Mouse (Mus musculus) embryonic fibroblast, embryonic 13.5 days (primary cell): ENCODE data around the gene Slc25a22. TPM values are rescaled to one million over a fixed set of nuclear protein-coding genes. Genes with fewer than 3 reads are reported as not detected.
"Not testable (repeated sequence)": the region's sequence is repeated elsewhere in the genome, so short reads cannot be mapped to it uniquely, and the experiment has no call there.

Experiments used
- H3K27ac ChIP-seq: 2 replicates; pipeline ENCODE4 v1.5.1; 2012; ENCODE audit warnings: low read length, control low read depth, inconsistent platforms; ENCODE audit not compliant: insufficient read depth
- H3K4me1 ChIP-seq: 2 replicates; pipeline ENCODE4 v1.6.1; 2011; ENCODE audit warnings: low read length; ENCODE audit not compliant: control insufficient read depth, insufficient read depth
- H3K4me3 ChIP-seq: 2 replicates; pipeline ENCODE4 v1.5.1; 2011; ENCODE audit warnings: mild to moderate bottlenecking, control low read depth, low read length; ENCODE audit not compliant: insufficient read depth
- CTCF ChIP-seq: IDR thresholded peaks from 2 replicates; pipeline ENCODE4 v1.5.1; 2011; ENCODE audit warnings: mild to moderate bottlenecking, control low read depth, low read length, moderate library complexity, borderline replicate concordance; ENCODE audit not compliant: insufficient read depth
- POLR2A ChIP-seq: IDR thresholded peaks from 2 replicates; pipeline ENCODE4 v1.6.1; 2011; ENCODE audit warnings: low read depth, mild to moderate bottlenecking, control low read depth, low read length, moderate library complexity
- polyA plus RNA-seq: library from polyadenylated mRNA; stranded (reverse); fragments of >200 nt; gene quantifications from 2 replicates; pipeline ENCODE4 v1.2.4, GENCODE M21; 2011; ENCODE audit warnings: low read depth; ENCODE audit not compliant: missing spikeins, insufficient read length

Slc25a22 gene
- polyA plus RNA-seq, 1 experiment, result 26.9 TPM

DNA sequence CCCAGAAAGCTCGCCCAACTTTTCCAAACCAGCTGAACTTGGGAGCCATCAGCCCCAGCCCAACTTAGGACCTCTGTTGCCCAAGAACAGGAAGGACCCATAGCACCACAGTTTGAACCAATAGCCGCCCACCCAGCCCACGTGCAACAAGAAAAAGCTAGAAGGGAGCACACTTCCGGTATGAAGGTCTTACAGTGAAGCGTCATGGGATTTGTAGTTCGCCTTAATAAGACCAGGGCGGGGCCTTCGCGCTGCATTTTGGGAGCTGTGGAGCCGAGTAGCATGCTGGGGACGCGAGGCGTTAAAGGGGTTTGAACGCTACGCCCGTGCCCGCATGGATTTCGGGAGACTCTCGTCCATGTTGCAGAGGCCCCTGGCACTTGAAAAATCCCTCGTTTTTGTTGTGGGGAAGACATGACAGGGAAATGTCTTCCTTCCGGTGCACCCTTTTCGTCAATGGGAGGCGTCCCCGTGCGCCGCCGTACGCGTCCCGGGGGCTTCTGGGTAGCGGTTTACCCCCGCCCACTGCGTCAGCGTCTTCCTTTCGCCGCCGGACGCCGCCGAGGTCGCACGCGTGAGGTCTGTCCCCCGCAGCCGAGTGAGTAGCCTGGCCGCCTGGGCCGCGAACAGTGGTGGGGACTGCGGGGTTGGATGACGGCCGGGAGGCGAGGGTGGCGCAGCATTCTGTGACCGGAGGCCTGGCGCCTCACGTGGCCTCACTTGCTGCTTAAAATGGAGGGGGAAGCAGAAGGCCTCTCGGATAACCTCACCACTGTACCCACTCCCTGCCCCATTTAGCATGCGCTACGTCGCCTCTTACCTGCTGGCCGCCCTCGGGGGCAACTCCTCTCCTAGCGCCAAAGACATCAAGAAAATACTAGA lies 9.7 kb upstream of the Slc25a22 start, which contains the start of gene Rplp2:
Gene Rplp2, plus strand, starts transcription at position 261 of the 882 bp plus-strand sequence.
- Histone ChIP-seq H3K4me1 (peaks cover 5% of the 10 kb centered on the region), H3K4me3 (peak within 1 kb of the TSS; percentile 98), H3K27ac (peak within 1 kb of the TSS; percentile 77)
- TF ChIP-seq CTCF (no peak), POLR2A (peak; percentile 93)

DNA sequence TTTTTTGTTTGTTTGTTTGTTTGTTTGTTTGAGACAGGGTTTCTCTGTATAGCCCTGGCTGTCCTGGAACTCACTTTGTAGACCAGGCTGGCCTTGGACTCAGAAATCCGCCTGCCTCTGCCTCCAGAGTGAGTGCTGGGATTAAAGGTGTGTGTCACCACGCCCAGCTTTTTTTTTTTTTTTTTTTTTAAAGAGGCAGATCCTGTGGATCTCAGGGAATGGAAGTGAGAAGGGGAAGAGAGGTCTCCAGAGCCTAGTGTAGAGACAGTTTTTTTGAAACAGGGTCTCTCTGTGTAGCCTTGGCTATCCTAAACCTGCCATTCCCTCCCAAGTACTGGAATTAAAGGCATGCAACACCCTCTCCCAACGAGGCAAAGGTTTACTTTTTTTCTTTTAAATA lies 8.7 kb upstream of the Slc25a22 start:
- not testable (repeated sequence) for H3K4me3 ChIP-seq, H3K27ac ChIP-seq, H3K4me1 ChIP-seq

DNA sequence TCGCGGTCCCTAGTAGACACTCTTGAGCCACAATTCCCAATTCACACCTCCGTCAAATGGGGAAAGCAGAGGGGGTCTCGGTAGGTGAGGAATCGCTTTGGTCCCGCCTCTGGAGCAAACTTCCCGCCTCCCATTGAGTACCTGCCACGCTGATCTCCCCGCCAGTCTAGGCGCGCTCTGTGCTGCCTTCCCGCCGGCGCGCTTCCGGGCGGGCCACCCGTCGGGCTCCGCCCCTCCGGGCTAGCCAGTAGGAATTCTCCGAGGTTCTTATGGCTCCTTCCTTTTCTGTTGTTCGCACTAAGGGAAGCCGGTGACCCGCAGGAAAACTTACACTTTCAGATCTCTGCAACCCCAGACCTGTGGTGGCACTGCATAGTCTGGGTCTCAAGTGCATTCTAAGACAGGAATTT lies 6.1 kb upstream of the Slc25a22 start, which contains the start of gene Pidd1:
Gene Pidd1, minus strand, starts transcription at position 198 of the 410 bp plus-strand sequence.
- Histone ChIP-seq H3K4me3 (peak within 1 kb of the TSS; percentile 63), H3K27ac (peak within 1 kb of the TSS; percentile 3; the same call in 1 of the 2 replicates), H3K4me1 (peaks cover 5% of the 10 kb centered on the region)
- TF ChIP-seq POLR2A (peak; percentile 67), CTCF (no peak)

DNA sequence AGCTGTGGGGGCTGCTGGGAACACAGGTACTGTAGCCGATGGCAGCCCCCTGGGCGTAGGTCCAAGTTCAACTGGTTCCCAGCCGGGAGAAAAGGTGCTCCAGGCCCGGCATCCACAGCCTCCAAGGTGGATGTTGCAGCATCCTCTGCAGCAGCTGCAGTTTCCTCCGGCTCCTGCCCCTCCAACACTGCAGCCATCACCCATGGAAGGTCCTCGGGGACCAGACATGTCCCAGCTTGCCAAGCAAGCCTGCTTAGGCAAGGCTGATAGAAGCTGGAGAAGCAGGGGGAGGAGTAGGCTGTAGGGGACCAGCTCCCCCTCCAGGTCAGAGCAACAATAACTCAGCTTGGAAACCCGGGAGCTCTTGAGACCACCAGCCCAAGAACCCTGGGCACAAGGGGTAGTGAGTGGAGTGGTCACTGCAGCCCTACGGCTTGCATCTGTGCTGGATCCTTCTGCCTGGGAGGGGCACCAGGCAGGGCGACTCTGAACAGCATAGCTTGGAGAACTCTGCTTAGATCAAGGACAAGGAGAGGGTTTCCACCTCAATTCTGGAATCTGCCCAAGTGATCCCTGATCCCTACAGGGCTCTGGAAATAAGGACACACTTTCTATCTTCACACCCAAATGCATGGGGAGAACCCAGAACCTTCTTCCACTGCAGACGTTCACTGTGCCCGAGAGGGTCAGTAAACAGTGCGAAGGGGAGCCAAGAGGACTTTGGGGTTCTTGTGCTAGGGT lies 5.6 kb upstream of the Slc25a22 start:
- Histone ChIP-seq H3K27ac (peak overlapping the region; percentile 3; the same call in 1 of the 2 replicates), H3K4me3 (peak overlapping the region; percentile 63), H3K4me1 (peaks cover 3% of the 10 kb centered on the region; the same call in 1 of the 2 replicates)
- peak; percentile 80 for TF ChIP-seq POLR2A
- peak; percentile 39; the same call in 1 of the 2 replicates for TF ChIP-seq CTCF

DNA sequence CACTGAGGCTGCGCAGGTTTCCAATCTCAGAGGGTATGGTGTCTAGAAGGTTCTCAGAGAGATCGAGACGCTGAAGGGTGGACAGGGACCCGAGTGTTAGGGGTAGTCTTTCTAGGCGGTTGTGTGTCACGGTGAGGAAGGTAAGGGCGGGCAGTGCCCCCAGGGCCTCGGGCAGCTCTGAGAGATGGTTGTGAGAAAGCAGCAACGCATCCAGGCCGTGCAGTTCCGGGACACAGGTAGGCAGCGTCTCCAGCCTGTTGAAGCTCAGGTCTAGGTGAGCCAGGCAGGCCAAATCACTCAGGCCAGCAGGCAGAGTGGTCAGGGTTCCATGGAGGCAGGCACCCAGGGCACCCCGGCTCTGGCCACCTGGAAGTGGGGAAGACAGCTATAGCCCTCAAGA lies 4.5 kb upstream of the Slc25a22 start:
- TF ChIP-seq POLR2A, result no peak
- no peak for TF ChIP-seq CTCF
- peaks cover 3% of the 10 kb centered on the region; the same call in 1 of the 2 replicates for H3K4me1 ChIP-seq
- H3K27ac ChIP-seq, result no peak overlapping the region
- peak overlapping the region; percentile 63 for H3K4me3 ChIP-seq

DNA sequence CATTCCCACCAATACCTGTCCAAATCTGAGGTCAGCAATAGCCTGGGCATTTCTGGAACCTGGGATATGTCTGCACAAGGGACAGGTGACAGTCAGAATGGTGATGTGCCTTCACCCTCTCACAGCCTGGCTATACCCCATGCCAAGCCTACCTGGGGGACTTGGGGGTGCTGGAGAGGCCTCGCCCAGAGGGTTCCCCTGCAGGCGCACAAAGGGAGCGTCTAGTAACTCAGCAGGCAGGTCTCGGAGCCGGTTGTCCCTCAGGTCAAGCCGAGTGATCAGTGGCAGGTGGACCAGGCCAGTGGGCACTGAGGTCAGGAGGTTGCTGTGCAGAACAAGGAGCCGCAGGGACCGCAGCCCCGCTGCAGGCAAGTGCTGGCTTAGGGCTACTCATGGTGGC lies 3.8 kb upstream of the Slc25a22 start:
- TF ChIP-seq CTCF (no peak), POLR2A (no peak)
- H3K4me1 ChIP-seq, result peaks cover 3% of the 10 kb centered on the region; the same call in 1 of the 2 replicates
- peak overlapping the region; percentile 63 for H3K4me3 ChIP-seq
- H3K27ac ChIP-seq, result no peak overlapping the region

DNA sequence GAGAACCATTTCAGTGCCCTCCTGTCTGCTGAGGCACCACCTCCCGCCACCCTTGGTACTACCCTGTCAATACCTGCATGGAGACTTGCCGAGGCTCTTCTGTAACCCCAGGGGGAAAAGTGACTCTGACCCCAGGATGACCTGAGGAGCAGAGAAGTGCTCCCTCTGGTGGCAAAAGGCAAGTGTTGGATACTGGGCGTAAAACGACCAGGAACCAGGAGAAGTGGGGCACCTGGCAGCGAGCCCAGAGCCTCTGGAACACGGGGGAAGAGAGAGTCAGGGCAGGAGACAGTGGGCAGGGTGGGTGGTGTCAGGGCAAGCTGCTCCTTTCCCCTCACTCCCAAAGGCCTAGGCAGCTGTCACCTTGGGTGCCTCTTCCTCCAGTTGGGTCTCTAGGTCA lies 2.9 kb upstream of the Slc25a22 start:
- H3K4me3 ChIP-seq, result no peak overlapping the region
- peaks cover 7% of the 10 kb centered on the region; the same call in 1 of the 2 replicates for H3K4me1 ChIP-seq
- no peak for TF ChIP-seq POLR2A
- peak; percentile 68; the same call in 1 of the 2 replicates for TF ChIP-seq CTCF
- H3K27ac ChIP-seq, result no peak overlapping the region

DNA sequence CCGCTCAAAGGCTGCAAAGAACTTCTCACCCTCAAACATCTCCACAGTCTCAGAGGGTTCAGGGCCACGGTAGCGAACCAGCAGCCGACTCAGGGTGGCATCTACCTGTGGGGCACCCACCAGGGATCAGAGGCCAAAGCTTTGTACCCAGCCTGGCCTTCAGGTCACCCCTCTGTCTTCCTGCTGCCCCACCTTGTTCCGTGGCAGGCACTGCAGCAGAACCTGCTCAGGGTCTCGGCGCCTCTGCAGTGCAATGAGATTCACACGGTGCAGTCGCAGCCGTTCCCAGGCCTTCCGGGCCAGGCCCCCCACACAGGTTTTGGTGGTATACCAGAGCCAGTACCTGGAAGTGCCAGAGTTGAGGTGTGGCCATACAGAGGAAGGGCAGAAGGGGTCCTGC lies 2.1 kb upstream of the Slc25a22 start:
- H3K4me3 ChIP-seq, result no peak overlapping the region
- peaks cover 10% of the 10 kb centered on the region; the same call in 1 of the 2 replicates for H3K4me1 ChIP-seq
- no peak for TF ChIP-seq CTCF
- TF ChIP-seq POLR2A, result no peak
- H3K27ac ChIP-seq, result no peak overlapping the region

DNA sequence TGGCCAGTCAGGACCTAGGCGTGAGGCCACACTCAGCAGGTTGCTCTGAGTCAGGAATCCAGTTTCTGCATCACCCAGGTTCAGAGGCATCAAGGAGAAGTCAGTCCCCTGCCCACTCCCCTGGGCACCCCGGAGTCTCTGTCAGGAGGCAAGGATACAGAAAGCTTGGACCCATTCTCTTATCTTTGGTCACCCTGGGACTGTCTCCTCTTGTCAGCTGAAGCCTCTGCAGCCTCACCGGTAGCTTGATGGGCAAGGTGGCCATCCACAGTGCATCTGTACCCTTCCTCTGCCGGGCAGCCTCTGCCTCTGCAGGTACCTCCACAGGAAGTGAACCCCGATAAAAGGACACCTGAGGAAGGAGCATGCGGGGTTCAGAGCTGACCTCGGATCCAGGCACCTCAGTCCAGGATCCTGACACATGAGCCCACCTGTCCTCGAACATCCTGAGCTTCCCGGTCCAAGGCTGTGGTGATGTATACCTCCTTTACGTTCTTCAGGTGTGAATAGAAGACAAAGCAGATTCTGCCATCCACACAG lies 1.5 kb upstream of the Slc25a22 start:
- no peak overlapping the region for H3K4me3 ChIP-seq
- H3K27ac ChIP-seq, result no peak overlapping the region
- peaks cover 10% of the 10 kb centered on the region; the same call in 1 of the 2 replicates for H3K4me1 ChIP-seq
- TF ChIP-seq POLR2A, result no peak
- no peak for TF ChIP-seq CTCF
